Mouse (Mus musculus) brain, embryonic 14.5 days (tissue): ENCODE data around the gene Agap3.

Experiments
- CTCF ChIP-seq: fragments of 200-500 bp; IDR thresholded peaks from 2 replicates; pipeline ENCODE4 v1.5.1; 2012; ENCODE audit warnings: inconsistent platforms, mild to moderate bottlenecking, moderate library complexity, borderline replicate concordance; ENCODE audit not compliant: insufficient read depth, insufficient read length; ENCODE audit errors: extremely low read depth
- POLR2A ChIP-seq: fragments of 200-500 bp; IDR thresholded peaks from 2 replicates; pipeline ENCODE4 v1.6.1; 2012; ENCODE audit warnings: mild to moderate bottlenecking, inconsistent platforms, borderline replicate concordance; ENCODE audit not compliant: poor library complexity, insufficient read depth, insufficient read length, severe bottlenecking; ENCODE audit errors: extremely low read depth

DNA sequence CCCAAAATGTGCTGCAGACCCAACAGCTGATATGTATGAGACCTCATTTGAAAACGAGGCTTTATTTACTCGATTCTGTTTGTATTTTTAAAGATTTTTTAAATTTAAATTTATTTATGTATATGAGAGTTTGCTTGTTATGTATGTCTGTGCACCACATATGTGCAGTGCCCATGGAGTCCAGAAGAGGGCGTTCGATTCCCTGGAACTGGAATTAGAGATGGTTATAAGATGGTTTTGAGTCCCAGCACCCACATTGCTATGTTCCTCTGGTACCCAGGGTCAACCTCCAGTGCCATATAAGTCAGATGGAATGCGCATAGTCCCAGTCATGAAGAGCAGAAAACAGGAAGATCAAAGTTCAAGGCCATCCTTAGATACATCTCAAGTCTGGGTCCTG is 82.3 kb downstream of the Agap3 start:
- TF ChIP-seq CTCF, result peak; percentile 34; the same call in 1 of the 2 replicates
- no peak for TF ChIP-seq POLR2A
